ENCODE assay signal across 8 mouse cellular contexts in the genomic region with DNA sequence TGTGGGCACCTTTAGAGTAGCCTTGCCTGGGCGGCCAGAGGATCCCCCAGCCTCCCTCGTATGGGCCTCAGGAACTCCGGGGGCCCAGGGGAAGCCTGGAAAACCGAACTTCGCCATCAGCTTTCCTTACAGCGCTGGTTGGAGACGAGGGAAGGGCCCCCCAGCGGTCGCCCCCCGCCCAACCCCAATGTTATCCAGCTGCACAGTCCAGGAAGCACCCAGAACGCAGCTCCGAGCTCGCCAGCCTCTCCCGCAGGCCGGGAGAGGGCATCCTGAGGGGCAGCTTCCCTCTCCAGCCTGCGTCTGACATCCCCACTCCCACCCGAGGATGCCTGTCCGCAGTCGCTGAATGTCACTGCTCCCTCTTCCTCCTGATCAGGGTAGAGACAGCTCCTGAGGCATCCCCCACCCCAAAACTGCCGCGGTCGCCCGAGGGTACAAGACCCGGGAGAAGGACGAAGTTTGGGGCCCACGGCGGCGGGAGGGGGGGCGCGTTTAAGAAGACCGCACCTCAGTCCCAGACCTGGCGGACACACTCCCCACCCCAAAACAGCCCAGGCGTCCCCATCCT. TPM values are rescaled to one million over a fixed set of nuclear protein-coding genes. Genes with fewer than 3 reads are reported as not detected.
DNase-seq lines count a peak whose midpoint lies in the region; ATAC-seq and TF ChIP-seq lines count a peak whose summit lies in the region.

No protein-coding gene starts in this region.

- peak; percentile 42 for TF ChIP-seq POLR2A in embryonic fibroblast, embryonic 13.5 days (IDR thresholded peaks at IDR 0.05; ENCODE audit: low read depth, low read length)

- peak overlapping the region; percentile 84 for H3K4me2 ChIP-seq in hindbrain, embryonic 15.5 days

- no peaks in the 10 kb centered on the region for H3K27me3 ChIP-seq in hindbrain, embryonic 15.5 days

- peak overlapping the region; percentile 95 for H3K9ac ChIP-seq in hindbrain, embryonic 15.5 days

- peak; percentile 29 to 38 for DNase-seq in CD8-positive naive resting alpha-beta T cell, adult 2 months (ENCODE audit: low read depth in 2 of 2, low spot score in 2 of 2)
- peak; percentile 53 for DNase-seq in adrenal gland, adult 8-10 months
- peak; percentile 48 to 61 for DNase-seq in left cerebral cortex, adult 8-10 months (ENCODE audit: low spot score in 2 of 2)
- DNase-seq in mesoderm, embryonic 11.5 days (ENCODE audit: low read depth, low spot score), result peak; percentile 58
- peak; percentile 35 for DNase-seq in right cerebral cortex, postnatal 25 days
- DNase-seq in natural killer cell, adult 2 months (ENCODE audit: low spot score in 2 of 2), result no peak

- 0% methylated on average over 30 of the region's 33 CpGs for WGBS in hindbrain, embryonic 15.5 days

- H3K4me3 ChIP-seq in embryonic fibroblast, embryonic 13.5 days (ENCODE audit: insufficient read depth, low read length), result peak overlapping the region; percentile 91
- H3K4me3 ChIP-seq in hindbrain, embryonic 15.5 days, result peak overlapping the region; percentile 93

- H3K9me3 ChIP-seq in hindbrain, embryonic 15.5 days, result no peaks in the 10 kb centered on the region

- H3K4me1 ChIP-seq in embryonic fibroblast, embryonic 13.5 days (ENCODE audit: control insufficient read depth, insufficient read depth, low read length), result peaks cover 12% of the 10 kb centered on the region
- H3K4me1 ChIP-seq in hindbrain, embryonic 15.5 days (replicated peaks), result peaks cover 27% of the 10 kb centered on the region

- no peak for ATAC-seq in hindbrain, embryonic 15.5 days (ENCODE audit: low FRiP score, low read depth)

- no peaks in the 10 kb centered on the region for H3K36me3 ChIP-seq in hindbrain, embryonic 15.5 days

- H3K27ac ChIP-seq in embryonic fibroblast, embryonic 13.5 days (ENCODE audit: insufficient read depth, low read length), result peak overlapping the region; percentile 49
- H3K27ac ChIP-seq in hindbrain, embryonic 15.5 days (replicated peaks), result peak overlapping the region; percentile 100

- TF ChIP-seq CTCF in embryonic fibroblast, embryonic 13.5 days (IDR thresholded peaks at IDR 0.05; ENCODE audit: borderline replicate concordance, insufficient read depth, low read length), result no peak

RNA-seq across cellular contexts. Expression of a gene that starts 17.9 kb away (rescaled TPM):
- 10 to 100 TPM; 45.4 to 64.1 (median 52.1) TPM for total RNA-seq in adrenal gland, adult 8-10 months (2022)
- polyA plus RNA-seq in embryonic fibroblast, embryonic 13.5 days (2011; ENCODE audit: insufficient read length, low read depth, missing spikeins), result 24.3 and 32.3 TPM in 2 replicates
- polyA plus RNA-seq in hindbrain, embryonic 15.5 days (2015; fragmentation: Nextera tagmentation; extraction: Ambion mirVana), result 17.5 and 17.6 TPM in 2 replicates
- 100 to 1,000 TPM; 118 to 155 (median 127) TPM for total RNA-seq in left cerebral cortex, adult 8-10 months (2022)

Comparison
In these comparisons a context has a peak if more than half of its experiments do, and no peak if none do; other contexts are left out.
1. DNase-seq: peak in CD8-positive naive resting alpha-beta T cell, adult 2 months (2 of 2), adrenal gland, adult 8-10 months (single experiment), left cerebral cortex, adult 8-10 months (2 of 2), mesoderm, embryonic 11.5 days (single experiment) and right cerebral cortex, postnatal 25 days (single experiment); none in natural killer cell, adult 2 months (0 of 2).